Mouse (Mus musculus): ENCODE results near the gene Edn2. TPM values are rescaled to one million over a fixed set of nuclear protein-coding genes. Genes with fewer than 3 reads are reported as not detected.

Edn2 gene
- total RNA-seq, 1 experiment from 2014 or later: not detected

GRCm38 (mm10) chr4:120158714-120159310 is 2.2 kb upstream of the Edn2 start:
- no peak for DNase-seq

GRCm38 (mm10) chr4:120162586-120162985 is 1.6 kb downstream of the Edn2 start:
- no peak for DNase-seq

DNA sequence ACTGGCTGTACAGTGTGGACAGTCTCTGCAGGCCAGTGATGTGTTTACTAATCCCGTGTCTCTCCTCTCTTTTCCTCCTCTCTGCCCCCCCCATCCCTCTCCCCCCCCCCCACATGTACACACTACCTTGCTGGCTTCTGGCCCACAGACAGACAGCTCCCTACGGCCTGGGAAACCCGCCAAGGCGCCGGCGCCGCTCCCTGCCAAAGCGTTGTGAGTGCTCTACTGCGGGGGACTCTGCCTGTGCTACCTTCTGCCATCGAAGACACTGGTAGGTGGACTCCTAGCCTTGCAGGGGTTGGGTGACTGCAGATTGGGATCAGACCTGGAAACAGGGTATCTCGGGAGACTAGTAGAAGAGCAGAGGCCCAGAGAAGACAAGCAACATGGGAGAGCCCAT is 2.2 kb downstream of the Edn2 start:
- peak; percentile 63 for DNase-seq

GRCm38 (mm10) chr4:120164316-120164715 is 3.3 kb downstream of the Edn2 start:
- no peak for DNase-seq

GRCm38 (mm10) chr4:120167778-120168177 is 6.8 kb downstream of the Edn2 start:
- DNase-seq: no peak

- no peak for DNase-seq
Measured at GRCm38 (mm10) chr4:120168346-120168745, 7.3 kb downstream of the Edn2 start.

- DNase-seq: no peak
Measured at GRCm38 (mm10) chr4:120170387-120170936, 9.5 kb downstream of the Edn2 start.

DNA sequence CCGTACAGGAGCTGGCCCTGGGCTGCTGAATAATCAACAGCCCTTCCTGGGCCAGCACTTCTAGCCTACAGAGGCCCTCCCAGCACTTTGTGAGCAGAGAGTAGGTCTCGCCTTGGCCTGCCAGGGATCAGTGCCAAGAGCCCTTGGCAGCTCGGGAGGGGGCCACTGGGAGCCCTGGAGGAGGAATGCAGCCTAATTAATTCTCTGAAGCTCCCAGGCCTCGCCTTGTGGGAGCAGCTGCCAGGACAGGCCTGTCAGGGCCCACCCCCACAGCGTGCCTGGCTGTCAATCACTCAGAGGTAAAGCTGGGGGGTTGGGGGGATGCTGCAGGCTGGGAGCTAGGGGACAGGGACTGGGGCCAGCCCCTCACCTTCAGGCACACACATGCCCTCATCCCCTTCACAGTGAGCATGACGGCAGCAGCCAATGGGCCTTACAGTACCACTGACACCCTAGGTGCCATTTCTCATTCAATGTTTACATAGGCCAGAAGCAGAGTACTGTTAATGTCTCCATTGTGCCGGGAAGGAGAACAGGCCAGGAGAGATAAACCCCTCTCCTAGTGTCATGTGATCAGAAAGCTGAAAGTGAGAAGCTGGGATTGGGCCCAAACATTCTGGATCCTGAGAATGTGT is 11.2 kb downstream of the Edn2 start:
- no peak for DNase-seq

GRCm38 (mm10) chr4:120179123-120179522 is 18.1 kb downstream of the Edn2 start:
- DNase-seq: no peak

- DNase-seq: no peak
Measured at GRCm38 (mm10) chr4:120180535-120180934, 19.5 kb downstream of the Edn2 start.

- DNase-seq: no peak
Measured at GRCm38 (mm10) chr4:120184374-120184991, 23.5 kb downstream of the Edn2 start.

DNA sequence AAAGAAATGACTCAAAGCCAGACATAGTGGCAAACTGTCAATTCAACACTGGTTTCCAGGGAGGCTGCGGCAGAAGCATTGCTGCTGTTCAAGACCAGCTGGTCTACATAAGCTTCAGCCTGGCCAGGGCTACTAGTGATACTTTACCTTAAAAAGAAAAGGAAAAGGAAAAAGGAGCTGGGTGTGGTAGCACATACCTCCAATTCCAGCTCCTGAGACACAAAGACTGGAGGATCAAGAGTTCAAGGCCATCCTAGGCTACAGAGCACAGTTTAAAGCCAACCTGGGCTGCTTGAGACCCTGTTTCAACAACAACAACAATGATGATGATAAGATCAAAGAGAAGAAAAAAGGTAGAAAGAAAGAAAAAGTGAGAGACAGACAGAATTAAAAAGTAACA is 25.4 kb downstream of the Edn2 start:
- DNase-seq: no peak

GRCm38 (mm10) chr4:120186934-120187333 is 25.9 kb downstream of the Edn2 start:
- no peak for DNase-seq

DNA sequence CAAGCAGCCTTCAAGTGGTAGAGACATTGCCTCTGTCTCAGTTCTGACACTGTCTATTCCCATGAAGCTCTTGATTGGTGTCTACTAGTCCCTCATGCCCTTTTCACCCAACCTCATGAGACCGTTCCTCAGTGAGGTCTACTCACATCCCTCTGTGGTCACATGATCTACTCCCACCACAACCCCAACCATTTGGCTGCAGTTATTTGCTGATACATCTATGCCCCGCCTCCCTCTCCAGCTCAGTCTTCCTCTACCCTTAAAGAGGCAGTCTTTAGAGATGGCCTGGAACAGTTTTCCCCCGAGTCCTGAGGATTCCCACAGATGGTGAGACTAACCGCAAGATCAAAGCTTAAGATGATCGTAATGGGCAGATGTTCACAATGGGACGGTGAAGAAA is 27.2 kb downstream of the Edn2 start:
- no peak for DNase-seq

GRCm38 (mm10) chr4:120188651-120189161 is 27.7 kb downstream of the Edn2 start:
- DNase-seq: peak; percentile 78

GRCm38 (mm10) chr4:120189941-120190340 is 28.9 kb downstream of the Edn2 start:
- DNase-seq: no peak

DNA sequence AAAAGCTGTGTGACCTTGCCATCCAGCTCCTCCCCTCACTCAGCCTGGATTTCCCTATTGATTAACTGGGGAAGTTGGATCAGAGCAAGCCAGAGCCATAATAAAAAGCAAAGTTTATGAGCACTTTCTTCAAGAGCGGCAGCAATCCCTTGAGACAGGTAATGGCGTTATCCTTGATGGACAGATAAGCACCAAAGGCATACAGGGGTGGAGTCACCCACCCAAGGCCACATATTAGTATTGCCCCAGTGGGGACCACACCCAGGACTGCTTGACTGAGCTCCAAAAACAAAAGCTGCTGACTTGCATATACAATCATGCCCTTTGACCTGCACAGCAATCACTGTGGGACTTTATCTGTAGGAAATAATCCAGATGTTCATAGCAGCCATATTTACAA is 31.0 kb downstream of the Edn2 start:
- DNase-seq: no peak

GRCm38 (mm10) chr4:120194026-120194425 is 33.0 kb downstream of the Edn2 start:
- no peak for DNase-seq

DNA sequence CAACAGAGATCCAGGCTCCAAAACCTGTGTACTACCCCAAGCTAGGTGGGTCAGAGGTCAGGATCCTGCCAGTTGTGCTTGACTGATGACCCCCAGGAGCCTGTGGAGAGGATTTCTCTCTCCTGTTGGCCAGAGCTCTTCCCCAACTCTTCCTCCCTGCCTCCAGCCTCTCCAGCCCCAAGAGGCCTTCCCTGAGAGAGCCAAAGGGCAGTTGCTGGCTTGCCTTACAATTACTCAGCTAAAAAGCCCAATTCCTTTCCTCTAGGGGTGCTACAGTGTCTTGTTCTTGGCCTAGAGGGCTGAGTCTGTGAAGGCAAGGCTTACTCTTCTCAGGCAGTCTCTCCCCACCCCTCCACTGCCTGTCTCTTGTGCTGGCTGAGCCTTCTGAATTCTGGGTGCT is 34.0 kb downstream of the Edn2 start:
- DNase-seq: no peak

DNA sequence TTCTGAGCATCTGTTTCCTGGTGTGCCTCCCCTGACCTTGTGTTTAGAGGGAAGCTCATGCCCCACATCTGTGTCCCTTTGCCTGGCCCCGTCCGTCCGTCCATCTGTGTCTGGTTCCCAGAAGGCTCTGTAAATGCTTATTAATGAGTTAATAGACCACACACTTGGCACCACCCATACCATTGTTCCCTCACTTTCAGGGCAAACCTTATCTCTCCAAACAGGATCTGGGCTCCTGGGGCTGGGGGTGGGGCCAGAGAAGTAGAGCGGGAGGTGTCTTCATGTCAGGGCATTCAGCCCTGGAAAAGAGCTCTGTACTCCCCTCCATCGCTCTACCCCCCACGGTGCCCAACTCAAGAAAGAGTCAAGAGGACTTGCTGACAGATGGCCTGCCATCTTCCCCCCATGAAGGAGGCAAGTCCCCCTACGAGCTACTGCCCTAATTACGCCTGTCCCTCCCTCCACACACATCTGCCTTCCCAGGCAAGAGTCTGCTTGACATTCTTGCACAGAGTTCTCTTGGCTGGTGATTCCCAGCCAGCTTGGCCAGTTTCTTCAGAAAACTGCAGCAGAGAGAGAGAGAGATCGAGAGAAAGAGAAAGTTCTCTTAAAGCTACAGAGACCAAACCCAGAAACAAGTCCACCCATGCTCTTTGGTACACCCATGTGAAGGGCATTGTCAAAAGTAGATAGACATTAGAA is 38.3 kb downstream of the Edn2 start:
- DNase-seq: no peak

GRCm38 (mm10) chr4:120200551-120201266 is 39.7 kb downstream of the Edn2 start:
- DNase-seq: no peak

GRCm38 (mm10) chr4:120204357-120204942 is 43.4 kb downstream of the Edn2 start:
- no peak for DNase-seq
